Mouse (Mus musculus): ENCODE measurements around the gene Btg2. TPM values are rescaled to one million over a fixed set of nuclear protein-coding genes. Genes with fewer than 3 reads are reported as not detected.

The Btg2 gene
- polyA plus RNA-seq, 1 experiment from 2014 or later = 32.6 TPM

GRCm38 (mm10) chr1:134053207-134053606 lies 25.7 kb downstream of the Btg2 start:
- Histone ChIP-seq H3K27me3 (replicated peaks; ENCODE audit: control insufficient read depth, insufficient read depth, low read length) (no peaks in the 10 kb centered on the region), H3K36me3 (ENCODE audit: control insufficient read depth, insufficient read depth) (no peaks in the 10 kb centered on the region), H3K9me3 (ENCODE audit: control insufficient read depth) (no peaks in the 10 kb centered on the region), H3K4me3 (ENCODE audit: low read depth, low read length) (no peak overlapping the region), H3K27ac (ENCODE audit: low read depth, low read length) (no peak overlapping the region), H3K9ac (ENCODE audit: low read depth, low read length) (no peak overlapping the region), H3K4me2 (replicated peaks; ENCODE audit: low read depth) (no peak overlapping the region), H3K4me1 (replicated peaks; ENCODE audit: control insufficient read depth, insufficient read depth, low read length) (peaks cover 16% of the 10 kb centered on the region)
- peak; percentile 97 for TF ChIP-seq CTCF (IDR thresholded peaks at IDR 0.05; ENCODE audit: low read depth)
- ATAC-seq = no peak
- WGBS = 7% methylated on average over 6 of the region's 6 CpGs

- TF ChIP-seq CTCF (IDR thresholded peaks at IDR 0.05; ENCODE audit: low read depth) = no peak
- Histone ChIP-seq H3K4me2 (replicated peaks; ENCODE audit: low read depth) (no peak overlapping the region), H3K9ac (ENCODE audit: low read depth, low read length) (no peak overlapping the region), H3K9me3 (ENCODE audit: control insufficient read depth) (no peaks in the 10 kb centered on the region), H3K27ac (ENCODE audit: low read depth, low read length) (no peak overlapping the region), H3K36me3 (ENCODE audit: control insufficient read depth, insufficient read depth) (no peaks in the 10 kb centered on the region), H3K4me1 (replicated peaks; ENCODE audit: control insufficient read depth, insufficient read depth, low read length) (0 out of 2 replicates have a peak, but pooled peaks cover 3% of the 10 kb centered on the region), H3K4me3 (ENCODE audit: low read depth, low read length) (no peak overlapping the region), H3K27me3 (replicated peaks; ENCODE audit: control insufficient read depth, insufficient read depth, low read length) (no peaks in the 10 kb centered on the region)
- 63% methylated on average over 6 of the region's 6 CpGs for WGBS
- ATAC-seq = no peak
These were observed 29.4 kb downstream of the Btg2 start for GRCm38 (mm10) chr1:134049542-134049941.

GRCm38 (mm10) chr1:134048759-134049158 lies 30.2 kb downstream of the Btg2 start:
- peak; percentile 99 for TF ChIP-seq CTCF (IDR thresholded peaks at IDR 0.05; ENCODE audit: low read depth)
- Histone ChIP-seq H3K4me1 (replicated peaks; ENCODE audit: control insufficient read depth, insufficient read depth, low read length) (0 out of 2 replicates have a peak, but pooled peaks cover 3% of the 10 kb centered on the region), H3K4me2 (replicated peaks; ENCODE audit: low read depth) (no peak overlapping the region), H3K36me3 (ENCODE audit: control insufficient read depth, insufficient read depth) (no peaks in the 10 kb centered on the region), H3K27me3 (replicated peaks; ENCODE audit: control insufficient read depth, insufficient read depth, low read length) (no peaks in the 10 kb centered on the region), H3K9ac (ENCODE audit: low read depth, low read length) (no peak overlapping the region), H3K27ac (ENCODE audit: low read depth, low read length) (no peak overlapping the region), H3K9me3 (ENCODE audit: control insufficient read depth) (no peaks in the 10 kb centered on the region), H3K4me3 (ENCODE audit: low read depth, low read length) (no peak overlapping the region)
- WGBS = under 1% methylated on average over 5 of the region's 5 CpGs
- 0 out of 2 replicates have a peak, but pooled peaks have one; percentile 14 for ATAC-seq

GRCm38 (mm10) chr1:134047431-134047830 lies 31.5 kb downstream of the Btg2 start:
- 86% methylated on average over 6 of the region's 6 CpGs for WGBS
- Histone ChIP-seq H3K9me3 (ENCODE audit: control insufficient read depth) (no peaks in the 10 kb centered on the region), H3K9ac (ENCODE audit: low read depth, low read length) (no peak overlapping the region), H3K4me3 (ENCODE audit: low read depth, low read length) (no peak overlapping the region), H3K4me1 (replicated peaks; ENCODE audit: control insufficient read depth, insufficient read depth, low read length) (no peaks in the 10 kb centered on the region), H3K27me3 (replicated peaks; ENCODE audit: control insufficient read depth, insufficient read depth, low read length) (no peaks in the 10 kb centered on the region), H3K4me2 (replicated peaks; ENCODE audit: low read depth) (no peak overlapping the region), H3K36me3 (ENCODE audit: control insufficient read depth, insufficient read depth) (no peaks in the 10 kb centered on the region), H3K27ac (ENCODE audit: low read depth, low read length) (no peak overlapping the region)
- no peak for TF ChIP-seq CTCF (IDR thresholded peaks at IDR 0.05; ENCODE audit: low read depth)
- ATAC-seq = no peak

- no peaks in the 10 kb centered on the region for H3K36me3 ChIP-seq (ENCODE audit: control insufficient read depth, insufficient read depth)
- no peaks in the 10 kb centered on the region for H3K4me1 ChIP-seq (replicated peaks; ENCODE audit: control insufficient read depth, insufficient read depth, low read length)
- peak overlapping the region; percentile 35; the same call in 1 of the 2 replicates for H3K4me2 ChIP-seq (replicated peaks; ENCODE audit: low read depth)
- 25% methylated on average over 23 of the region's 23 CpGs for WGBS
- H3K9me3 ChIP-seq (ENCODE audit: control insufficient read depth) = no peaks in the 10 kb centered on the region
- H3K9ac ChIP-seq (ENCODE audit: low read depth, low read length) = no peak overlapping the region
- no peaks in the 10 kb centered on the region for H3K27me3 ChIP-seq (replicated peaks; ENCODE audit: control insufficient read depth, insufficient read depth, low read length)
- no peak overlapping the region for H3K4me3 ChIP-seq (ENCODE audit: low read depth, low read length)
- no peak for TF ChIP-seq CTCF (IDR thresholded peaks at IDR 0.05; ENCODE audit: low read depth)
- no peak; the same call in 1 of the 2 replicates for ATAC-seq
- no peak overlapping the region for H3K27ac ChIP-seq (ENCODE audit: low read depth, low read length)
These were observed 32.5 kb downstream of the Btg2 start for GRCm38 (mm10) chr1:134046387-134046786.

GRCm38 (mm10) chr1:134045971-134046370 lies 32.9 kb downstream of the Btg2 start:
- no peaks in the 10 kb centered on the region for H3K4me1 ChIP-seq (replicated peaks; ENCODE audit: control insufficient read depth, insufficient read depth, low read length)
- no peak overlapping the region for H3K27ac ChIP-seq (ENCODE audit: low read depth, low read length)
- TF ChIP-seq CTCF (IDR thresholded peaks at IDR 0.05; ENCODE audit: low read depth) = peak; percentile 92
- H3K36me3 ChIP-seq (ENCODE audit: control insufficient read depth, insufficient read depth) = no peaks in the 10 kb centered on the region
- H3K9me3 ChIP-seq (ENCODE audit: control insufficient read depth) = no peaks in the 10 kb centered on the region
- WGBS = 6% methylated on average over 9 of the region's 9 CpGs
- H3K4me3 ChIP-seq (ENCODE audit: low read depth, low read length) = no peak overlapping the region
- ATAC-seq = 0 out of 2 replicates have a peak, but pooled peaks have one; percentile 8
- no peaks in the 10 kb centered on the region for H3K27me3 ChIP-seq (replicated peaks; ENCODE audit: control insufficient read depth, insufficient read depth, low read length)
- H3K4me2 ChIP-seq (replicated peaks; ENCODE audit: low read depth) = peak overlapping the region; percentile 35
- H3K9ac ChIP-seq (ENCODE audit: low read depth, low read length) = no peak overlapping the region

GRCm38 (mm10) chr1:134044805-134045204 lies 34.1 kb downstream of the Btg2 start:
- no peak overlapping the region for H3K4me3 ChIP-seq (ENCODE audit: low read depth, low read length)
- H3K4me2 ChIP-seq (replicated peaks; ENCODE audit: low read depth) = no peak overlapping the region
- H3K27me3 ChIP-seq (replicated peaks; ENCODE audit: control insufficient read depth, insufficient read depth, low read length) = no peaks in the 10 kb centered on the region
- H3K27ac ChIP-seq (ENCODE audit: low read depth, low read length) = no peak overlapping the region
- no peak for TF ChIP-seq CTCF (IDR thresholded peaks at IDR 0.05; ENCODE audit: low read depth)
- H3K36me3 ChIP-seq (ENCODE audit: control insufficient read depth, insufficient read depth) = no peaks in the 10 kb centered on the region
- WGBS = 95% methylated on average over 6 of the region's 6 CpGs
- no peaks in the 10 kb centered on the region for H3K9me3 ChIP-seq (ENCODE audit: control insufficient read depth)
- no peak for ATAC-seq
- H3K4me1 ChIP-seq (replicated peaks; ENCODE audit: control insufficient read depth, insufficient read depth, low read length) = no peaks in the 10 kb centered on the region
- H3K9ac ChIP-seq (ENCODE audit: low read depth, low read length) = no peak overlapping the region
